Mouse (Mus musculus) retina, adult 2 months (tissue): ENCODE measurements at regions not wholly inside any gene's neighbourhood (a gene's known extent, or its start where the extent isn't known, plus 50 kb on each side); places are given as distances from the start of the nearest gene placed in this dataset.
"Not testable (repeated sequence)": the region's sequence is repeated elsewhere in the genome, so short reads cannot be mapped to it uniquely, and the experiment has no call there.

Source experiments
- DNase-seq: peaks from one replicate; pipeline ENCODE4 v3.0.0-alpha.2; 2012; ENCODE audit warnings: low read depth, low spot score

- no peak for DNase-seq
Observed at GRCm38 (mm10) chr16:73182776-73183175, 874.7 kb downstream of the Robo1 start.

- DNase-seq, result no peak
Observed at GRCm38 (mm10) chr16:73182258-73182657, 874.2 kb downstream of the Robo1 start.

- no peak for DNase-seq
Observed at GRCm38 (mm10) chr16:73155447-73155846, 847.3 kb downstream of the Robo1 start.

GRCm38 (mm10) chr16:73127927-73128326, 819.8 kb downstream of the Robo1 start:
- not testable (repeated sequence) for DNase-seq

- no peak for DNase-seq
Observed at GRCm38 (mm10) chr16:73120568-73120967, 812.5 kb downstream of the Robo1 start.

GRCm38 (mm10) chr16:73117338-73117737, 809.2 kb downstream of the Robo1 start:
- no peak for DNase-seq

GRCm38 (mm10) chr16:73108021-73108452, 799.9 kb downstream of the Robo1 start:
- no peak for DNase-seq

GRCm38 (mm10) chr16:73107608-73108007, 799.5 kb downstream of the Robo1 start:
- no peak for DNase-seq

- DNase-seq, result no peak
Observed at GRCm38 (mm10) chr16:73105496-73105895, 797.4 kb downstream of the Robo1 start.

GRCm38 (mm10) chr16:73100273-73100672, 792.2 kb downstream of the Robo1 start:
- no peak for DNase-seq

- DNase-seq, result peak; percentile 11
Observed at GRCm38 (mm10) chr16:73098760-73099159, 790.7 kb downstream of the Robo1 start.

GRCm38 (mm10) chr16:73097176-73097575, 789.1 kb downstream of the Robo1 start:
- DNase-seq, result no peak

- DNase-seq, result no peak
Observed at GRCm38 (mm10) chr16:73096091-73097083, 788.3 kb downstream of the Robo1 start.
